Mouse (Mus musculus) megakaryocyte progenitor cell, adult 5-6 weeks (primary cell): ENCODE measurements around the gene Gm20509. TPM values are rescaled to one million over a fixed set of nuclear protein-coding genes. Genes with fewer than 3 reads are reported as not detected.
"Not testable (repeated sequence)": the region's sequence is repeated elsewhere in the genome, so short reads cannot be mapped to it uniquely, and the experiment has no call there.

ENCODE experiments used
- ATAC-seq: replicated peaks from 2 replicates; pipeline ENCODE4 v1.8.0; 2016; ENCODE audit warnings: mild to moderate bottlenecking, moderate TSS enrichment, inconsistent platforms; ENCODE audit not compliant: poor library complexity
- total RNA-seq, 2 experiments: library from RNA; stranded (forward) in 1 of 2; stranded (reverse) in 1 of 2; fragments of 157-497, 149-512 nt in 1 of 2; fragments of 200-1000 nt in 1 of 2; gene quantifications; 2 replicates each; pipeline versions ENCODE4 v1.2.3 to v1.2.4; 2015 to 2017

Gm20509 gene
- total RNA-seq, 2 experiments from 2014 or later, result not detected

DNA sequence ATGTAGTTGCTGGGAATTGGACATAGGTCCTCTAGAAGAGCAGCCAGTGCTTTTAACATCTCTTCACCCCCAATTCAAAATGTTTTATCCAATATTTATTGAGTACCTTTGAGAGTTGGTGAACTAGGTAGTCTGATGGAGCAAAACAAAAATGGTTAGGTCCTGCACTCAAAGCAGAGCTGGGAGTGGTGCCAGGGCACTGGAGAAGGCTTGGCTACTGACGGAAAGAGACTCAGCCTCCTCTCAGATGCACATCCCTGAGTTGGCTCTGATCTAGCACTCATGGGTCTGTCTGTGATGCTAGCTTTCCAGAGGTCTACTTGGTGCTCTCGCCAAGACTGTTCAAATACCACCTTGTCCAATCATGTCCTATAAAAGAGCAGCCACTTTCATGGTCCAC, 4.4 kb upstream of the Gm20509 start:
- ATAC-seq, result no peak

GRCm38 (mm10) chr9:73101536-73101935, 734 bp upstream of the Gm20509 start, which contains the start of gene Khdc3:
Gene Khdc3 (plus strand): TSS chr9:73101836.
- no peak for ATAC-seq

GRCm38 (mm10) chr9:73103159-73103879, 1.0 kb downstream of the Gm20509 start:
- peak; percentile 45 for ATAC-seq

DNA sequence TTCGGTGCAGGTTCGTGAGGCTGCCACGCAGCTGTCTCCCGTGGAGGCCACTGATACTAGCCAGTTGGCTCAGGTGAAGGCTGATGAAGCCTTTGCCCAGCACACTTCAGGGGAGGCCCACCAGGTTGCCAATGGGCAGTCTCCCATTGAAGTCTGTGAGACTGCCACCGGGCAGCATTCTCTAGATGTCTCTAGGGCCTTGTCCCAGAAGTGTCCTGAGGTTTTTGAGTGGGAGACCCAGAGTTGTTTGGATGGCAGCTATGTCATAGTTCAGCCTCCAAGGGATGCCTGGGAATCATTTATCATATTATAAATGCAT, 1.6 kb downstream of the Gm20509 start:
- ATAC-seq, result no peak

- ATAC-seq, result no peak
Measured at GRCm38 (mm10) chr9:73105141-73105540, 2.9 kb downstream of the Gm20509 start.

DNA sequence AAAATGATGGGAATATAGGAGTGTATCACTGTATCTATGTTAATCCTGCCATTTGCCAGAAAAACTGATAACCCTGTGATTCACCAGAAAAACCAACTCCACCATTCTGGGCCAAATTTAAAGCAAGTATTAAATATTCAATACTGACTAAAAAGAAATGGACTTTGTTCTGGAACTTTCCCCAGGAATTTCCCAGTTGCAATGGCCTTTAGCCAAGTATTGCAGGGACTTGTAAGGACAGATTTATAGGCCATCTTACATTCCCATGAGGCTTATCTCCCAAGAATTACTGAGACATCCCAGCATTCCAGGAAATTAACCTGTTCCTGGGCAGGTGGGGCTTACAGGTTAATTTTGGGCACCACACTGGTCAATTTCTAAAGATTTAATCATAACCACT, 3.5 kb downstream of the Gm20509 start:
- no peak for ATAC-seq

- ATAC-seq, result peak; percentile 98
Measured at GRCm38 (mm10) chr9:73112919-73113906, 10.9 kb downstream of the Gm20509 start, which contains the start of gene Rsl24d1. Gene Rsl24d1 (plus strand): TSS chr9:73113426.

DNA sequence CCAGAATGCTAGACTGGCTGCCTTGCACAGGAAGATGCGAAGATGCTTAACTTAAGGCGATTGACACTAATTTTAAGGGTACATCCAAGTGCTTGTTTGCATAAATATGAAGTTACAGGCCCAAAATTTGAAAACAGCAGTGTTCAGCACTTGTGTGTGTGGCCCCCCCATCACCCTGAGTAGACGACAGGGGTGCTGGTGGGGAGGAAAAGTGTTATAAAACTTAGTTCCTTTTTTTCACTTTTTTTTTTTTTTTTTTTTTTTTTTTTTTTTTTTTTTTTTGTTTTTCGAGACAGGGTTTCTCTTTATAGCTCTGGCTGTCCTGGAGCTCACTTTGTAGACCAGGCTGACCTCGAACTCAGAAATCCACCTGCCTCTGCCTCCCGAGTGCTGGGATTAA, 14.4 kb downstream of the Gm20509 start:
- not testable (repeated sequence) for ATAC-seq

DNA sequence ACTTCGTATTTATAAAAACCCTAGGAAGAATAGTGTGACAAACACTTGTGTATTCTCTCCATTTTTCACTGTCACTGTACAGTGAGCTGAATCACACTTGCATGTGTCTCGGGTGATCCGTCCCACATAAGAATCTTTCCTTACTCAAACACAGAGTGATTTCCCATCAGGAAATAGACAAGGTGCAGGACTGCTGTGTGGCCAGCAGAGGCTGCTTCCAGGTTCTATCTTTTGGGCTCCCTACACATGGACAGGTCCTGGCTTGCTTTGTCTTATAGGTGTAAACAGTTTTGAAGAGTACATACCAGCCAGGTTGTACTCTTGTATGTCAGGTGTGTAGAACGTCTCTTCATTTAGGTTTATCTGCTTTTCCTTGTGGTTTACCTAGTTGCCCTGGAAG, 15.7 kb downstream of the Gm20509 start:
- ATAC-seq, result no peak

GRCm38 (mm10) chr9:73121735-73122134, 19.5 kb downstream of the Gm20509 start:
- peak; percentile 67 for ATAC-seq

- ATAC-seq, result peak; percentile 61
Measured at GRCm38 (mm10) chr9:73125043-73125570, 22.8 kb downstream of the Gm20509 start.

DNA sequence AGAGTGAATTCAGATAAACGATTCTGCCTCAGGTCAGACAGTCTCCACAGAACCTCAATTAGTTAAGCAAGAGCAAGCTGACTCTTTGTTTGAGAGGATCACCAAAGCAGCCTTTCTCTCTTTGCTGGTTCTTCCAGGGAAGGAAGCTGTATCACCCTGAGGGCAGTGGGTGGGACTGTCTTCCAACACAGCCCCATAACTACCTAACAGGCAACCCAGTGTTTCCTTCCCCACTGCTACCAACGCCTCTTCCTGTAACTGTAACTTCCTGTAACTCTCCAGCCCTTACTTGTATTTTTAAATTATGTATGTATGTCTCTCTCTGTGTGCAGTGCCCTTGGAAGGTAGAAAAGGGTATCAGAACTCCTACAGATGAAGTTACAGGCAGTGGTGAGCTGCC, 25.2 kb downstream of the Gm20509 start:
- ATAC-seq, result peak; percentile 66

DNA sequence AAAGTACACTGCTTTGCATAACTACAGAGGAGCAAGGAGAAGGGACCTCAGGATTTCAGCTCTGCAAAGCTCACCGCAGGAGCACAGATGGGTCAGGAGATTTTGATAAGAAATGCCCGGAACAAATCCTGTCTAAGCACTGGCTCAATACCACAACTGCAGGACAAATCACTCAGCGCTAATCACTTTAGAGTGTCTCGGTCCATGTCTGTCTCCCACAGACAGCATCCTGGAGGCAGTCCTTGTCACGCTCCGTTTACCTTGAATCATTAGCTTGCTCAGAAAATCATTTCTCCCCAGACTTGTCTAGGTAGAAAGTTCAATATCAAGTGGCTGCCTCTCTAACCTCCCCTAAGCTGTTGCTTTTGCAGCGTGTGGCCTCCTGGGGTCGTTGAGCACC, 27.6 kb downstream of the Gm20509 start:
- no peak for ATAC-seq

DNA sequence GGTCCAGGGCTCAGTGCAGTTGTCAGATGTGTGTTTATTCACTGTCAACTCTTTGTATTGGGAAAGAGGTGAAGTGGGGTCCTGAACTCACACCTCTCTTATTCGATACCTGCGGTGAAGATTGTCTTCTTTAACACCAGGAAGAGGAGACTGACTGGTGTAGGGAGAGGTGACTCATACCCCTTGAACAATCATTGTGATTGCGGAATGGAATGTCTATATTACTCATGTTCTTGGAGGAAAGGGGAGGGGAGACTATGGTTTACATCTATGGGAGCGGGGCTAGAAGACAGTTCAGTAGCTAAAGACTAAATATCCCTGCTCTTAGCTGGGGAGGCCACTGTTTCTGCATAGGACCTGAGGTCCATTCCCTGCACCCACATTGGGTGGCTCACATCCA, 28.3 kb downstream of the Gm20509 start:
- peak; percentile 30; the same call in 1 of the 2 replicates for ATAC-seq

DNA sequence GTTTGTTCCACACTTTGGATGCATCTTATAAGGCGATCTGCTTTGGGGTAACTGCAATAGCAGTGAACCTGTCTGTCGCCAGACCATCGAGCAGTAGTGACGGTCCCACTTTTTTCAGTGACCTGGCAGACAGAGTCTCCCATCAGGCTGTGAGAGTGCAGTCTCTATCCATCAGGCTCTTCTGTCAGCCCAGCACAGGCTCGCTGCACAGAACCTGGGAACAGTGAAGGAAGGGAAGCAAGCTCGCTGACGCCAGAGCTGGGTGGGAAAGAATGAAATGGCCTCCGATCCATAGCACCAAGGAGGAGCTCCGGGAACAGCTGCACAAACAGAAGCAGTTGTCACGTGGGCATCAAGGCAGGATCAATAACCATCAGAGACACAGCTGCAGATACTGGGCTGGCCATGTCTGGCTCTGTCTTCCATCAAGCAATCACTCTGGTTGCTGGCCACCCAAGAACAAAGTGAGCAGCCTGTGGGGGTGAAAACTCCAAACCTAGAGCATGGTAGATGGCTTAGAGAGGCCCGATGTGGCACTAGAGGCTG, 35.1 kb downstream of the Gm20509 start:
- ATAC-seq, result no peak

GRCm38 (mm10) chr9:73154347-73154746, 52.1 kb downstream of the Gm20509 start:
- no peak for ATAC-seq

- ATAC-seq, result peak; percentile 78
Measured at GRCm38 (mm10) chr9:73157968-73158367, 55.7 kb downstream of the Gm20509 start.

DNA sequence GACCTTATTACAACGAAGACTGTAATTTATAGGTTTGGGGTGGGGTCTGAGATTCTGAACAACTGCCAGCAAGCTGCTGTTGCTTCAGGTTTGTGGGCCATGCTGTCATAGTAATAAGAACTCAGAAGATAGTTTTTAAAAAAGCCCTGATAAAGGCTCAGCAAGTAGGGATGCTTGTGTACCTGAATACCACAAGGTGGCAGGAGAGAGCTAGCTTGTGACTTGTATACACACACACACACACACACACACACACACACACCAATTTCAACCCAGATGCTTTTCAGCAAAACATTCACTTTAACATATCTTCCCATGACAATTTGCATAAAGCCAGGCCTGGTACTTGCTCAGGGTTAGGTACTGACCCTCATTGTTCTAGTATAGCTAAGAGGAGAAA, 57.0 kb downstream of the Gm20509 start:
- ATAC-seq, result peak; percentile 45; the same call in 1 of the 2 replicates

DNA sequence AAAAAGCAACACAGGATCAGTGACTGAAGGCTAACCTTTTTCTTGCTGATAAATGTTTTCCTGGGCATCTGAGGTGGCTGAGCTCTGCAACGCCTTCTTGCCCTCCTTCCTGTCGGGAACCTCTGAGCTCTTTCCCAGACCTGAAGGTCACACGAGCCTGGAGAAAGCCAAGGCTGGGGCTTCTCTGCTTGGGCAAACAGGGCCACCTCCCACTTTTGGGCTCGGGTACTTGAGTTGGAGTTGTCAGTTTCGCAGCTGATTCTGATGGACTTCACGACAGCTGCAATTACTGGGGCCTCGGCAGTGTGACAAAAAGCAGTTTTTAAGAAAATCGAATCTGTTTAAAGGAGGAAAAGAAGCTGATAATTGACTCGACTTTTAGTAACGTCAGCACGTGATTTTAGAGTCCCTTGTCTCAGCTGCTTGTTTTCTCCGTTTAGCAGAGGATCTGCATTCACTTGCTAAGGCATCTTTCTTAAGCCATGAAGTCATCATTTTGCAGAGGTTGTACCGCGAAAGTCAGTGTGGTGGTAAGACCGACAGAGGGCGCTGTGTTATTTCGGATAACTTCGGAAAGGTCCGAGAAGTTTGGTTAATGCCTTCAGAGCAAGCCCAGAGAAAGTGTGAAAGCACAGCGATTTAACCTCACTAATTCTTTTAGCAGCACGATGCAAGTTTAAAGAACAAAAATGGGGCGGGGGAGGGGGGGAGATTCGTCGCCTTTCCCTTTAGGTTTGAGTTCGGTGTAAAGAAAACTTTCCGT, 60.5 kb downstream of the Gm20509 start:
- peak; percentile 81 for ATAC-seq

GRCm38 (mm10) chr9:73165631-73166030, 63.4 kb downstream of the Gm20509 start:
- no peak for ATAC-seq
